Mouse (Mus musculus): ENCODE results near the gene Ankmy1. TPM values are rescaled to one million over a fixed set of nuclear protein-coding genes. Genes with fewer than 3 reads are reported as not detected.
A peak's percentile ranks its signal among the peaks of the same experiment; 100 is the strongest.

Gene Ankmy1
- total and polyA plus RNA-seq, 3 experiments: 0.07 to 0.13 TPM; not detected in 1

- in situ Hi-C loops (cut with MboI; ENCODE audit: low pct_ligation_motif_present, low pct_unique_long_range_greater_than_20kb, low sequenced_read_pairs): no loop called here
- H3K4me1 ChIP-seq (ENCODE audit: control insufficient read depth in 1 of 2, insufficient read depth in 2 of 2): peaks cover 9 to 25% of the 10 kb centered on the region in 2 experiments
- H3K9me3 ChIP-seq (replicated peaks; ENCODE audit: low read length): no peaks in the 10 kb centered on the region
- peaks cover 7 to 16% of the 10 kb centered on the region in 2 experiments for H3K36me3 ChIP-seq (replicated peaks in 1 of 2; ENCODE audit: control insufficient read depth in 1 of 2, insufficient read depth in 1 of 2, low read length in 1 of 2)
- dilution Hi-C loops (cut with MboI; ENCODE audit: extremely low pct_ligation_motif_present, extremely low pct_unique_long_range_greater_than_20kb, low sequenced_read_pairs): no loop called here
- H3K9ac ChIP-seq (ENCODE audit: insufficient read depth, low read depth): peak overlapping the region; percentile 97
- peak overlapping the region; percentile 93 for H3K27ac ChIP-seq (ENCODE audit: insufficient read depth, low read depth)
- peaks cover 17% of the 10 kb centered on the region for H3K27me3 ChIP-seq (replicated peaks)
- peak overlapping the region; percentile 79 for H3K4me2 ChIP-seq (ENCODE audit: insufficient read depth, low read depth, poor library complexity, severe bottlenecking)
- DNase-seq (ENCODE audit: extremely low read depth): no peak
- H3K4me3 ChIP-seq (replicated peaks in 1 of 3; ENCODE audit: low read depth in 2 of 3, low read length in 2 of 3, poor library complexity in 1 of 3): peak overlapping the region; percentile 63 to 85 (median 79)
- peaks cover 4% of the 10 kb centered on the region for H3K79me2 ChIP-seq (replicated peaks; ENCODE audit: control insufficient read depth, extremely low read depth, insufficient read depth, poor library complexity, severe bottlenecking)
- no peak for TF ChIP-seq UBTF (IDR thresholded peaks at IDR 0.05; ENCODE audit: low read depth, low read length)
These were observed 30.9 kb upstream of the Ankmy1 start for GRCm38 (mm10) chr1:92933611-92934010.

DNA sequence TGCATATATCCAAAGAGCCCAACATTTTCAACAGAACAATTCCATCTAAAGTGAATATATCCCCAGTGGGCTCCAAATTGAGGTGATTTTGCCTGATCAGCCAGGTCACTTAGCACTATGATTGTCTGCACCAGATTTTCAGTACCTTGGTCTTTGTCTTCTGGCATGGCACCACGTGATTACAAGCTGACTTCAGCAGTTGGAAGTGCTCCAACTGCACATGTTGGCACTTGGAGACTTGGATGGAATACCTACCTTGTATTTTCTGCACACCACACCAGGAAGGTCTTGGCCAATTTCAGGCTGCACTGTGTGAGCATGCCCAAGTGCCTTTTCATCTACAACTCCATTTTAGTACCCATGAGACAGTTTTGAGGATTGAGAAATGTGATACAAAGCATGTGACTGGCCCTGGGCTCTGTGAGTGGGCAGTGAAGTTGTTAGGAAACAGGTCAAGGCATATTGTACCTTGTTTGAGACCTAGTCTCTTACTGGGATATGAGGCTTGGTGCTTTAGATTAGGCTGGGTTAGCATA lies 27.5 kb upstream of the Ankmy1 start:
- Histone ChIP-seq H3K4me3 (replicated peaks in 1 of 3; ENCODE audit: low read depth in 2 of 3, low read length in 2 of 3, poor library complexity in 1 of 3) (no peak overlapping the region), H3K27me3 (replicated peaks) (peaks cover 35% of the 10 kb centered on the region), H3K4me2 (ENCODE audit: insufficient read depth, low read depth, poor library complexity, severe bottlenecking) (no peak overlapping the region), H3K27ac (ENCODE audit: insufficient read depth, low read depth) (no peak overlapping the region), H3K79me2 (replicated peaks; ENCODE audit: control insufficient read depth, extremely low read depth, insufficient read depth, poor library complexity, severe bottlenecking) (no peaks in the 10 kb centered on the region; the same call in 1 of the 2 replicates), H3K4me1 (ENCODE audit: control insufficient read depth in 1 of 2, insufficient read depth in 2 of 2) (peaks cover 2 to 9% of the 10 kb centered on the region in 2 experiments; a peak in 2 of 4 replicates), H3K36me3 (replicated peaks in 1 of 2; ENCODE audit: control insufficient read depth in 1 of 2, insufficient read depth in 1 of 2, low read length in 1 of 2) (no peaks in the 10 kb centered on the region), H3K9ac (ENCODE audit: insufficient read depth, low read depth) (no peak overlapping the region), H3K9me3 (replicated peaks; ENCODE audit: low read length) (peaks cover 7% of the 10 kb centered on the region)
- TF ChIP-seq KAT2A (IDR thresholded peaks at IDR 0.05; ENCODE audit: insufficient replicate concordance, low read length): no peak
- no peak for TF ChIP-seq ZC3H11A (IDR thresholded peaks at IDR 0.05; ENCODE audit: low read depth, low read length)
- TF ChIP-seq PAX5 (IDR thresholded peaks at IDR 0.05; ENCODE audit: low read length): no peak
- TF ChIP-seq NELFE (IDR thresholded peaks at IDR 0.05; ENCODE audit: low read depth, low read length): no peak
- TF ChIP-seq EP300 (IDR thresholded peaks at IDR 0.05; ENCODE audit: low read length): no peak
- no peak for TF ChIP-seq RAD21 (IDR thresholded peaks at IDR 0.05; ENCODE audit: low read depth, low read length)
- no peak for TF ChIP-seq NRF1 (IDR thresholded peaks at IDR 0.05; ENCODE audit: low read depth, low read length)
- no peak for TF ChIP-seq E2F4 (IDR thresholded peaks at IDR 0.05; ENCODE audit: insufficient replicate concordance, low read depth, low read length)
- TF ChIP-seq MAX (IDR thresholded peaks at IDR 0.05; ENCODE audit: low read length): no peak
- no peak for TF ChIP-seq RCOR1 (conservative IDR thresholded peaks at IDR 0.05; ENCODE audit: low read depth, low read length)
- TF ChIP-seq TCF12 (IDR thresholded peaks at IDR 0.05; ENCODE audit: low read depth, low read length): no peak
- dilution Hi-C loops (cut with MboI; ENCODE audit: extremely low pct_ligation_motif_present, extremely low pct_unique_long_range_greater_than_20kb, low sequenced_read_pairs): no loop called here
- DNase-seq (ENCODE audit: extremely low read depth): no peak
- in situ Hi-C loops (cut with MboI; ENCODE audit: low pct_ligation_motif_present, low pct_unique_long_range_greater_than_20kb, low sequenced_read_pairs): no loop called here

DNA sequence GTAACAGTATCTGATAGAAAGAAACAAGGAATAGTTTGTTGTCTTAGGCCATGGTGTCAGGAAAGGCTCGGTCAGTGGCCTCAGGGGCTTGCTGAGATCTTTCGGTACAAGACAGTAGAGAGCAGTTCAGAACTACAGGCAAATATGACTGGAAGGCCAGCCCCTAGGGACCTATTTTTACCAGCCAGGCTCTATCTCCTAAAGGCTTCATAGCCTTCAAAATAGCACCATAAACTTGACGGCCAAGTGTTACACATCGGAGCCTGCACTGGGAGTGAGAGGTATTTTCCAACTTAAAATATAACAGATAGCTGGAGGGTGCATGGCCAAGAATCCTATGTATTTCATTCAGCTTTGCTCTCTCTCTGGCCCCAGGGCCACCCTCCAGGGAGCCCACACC lies 18.8 kb upstream of the Ankmy1 start:
- no peak overlapping the region for H3K27ac ChIP-seq (ENCODE audit: insufficient read depth, low read depth)
- peaks cover 39 to 47% of the 10 kb centered on the region in 2 experiments for H3K36me3 ChIP-seq (replicated peaks in 1 of 2; ENCODE audit: control insufficient read depth in 1 of 2, insufficient read depth in 1 of 2, low read length in 1 of 2)
- no peak overlapping the region for H3K9ac ChIP-seq (ENCODE audit: insufficient read depth, low read depth)
- in situ Hi-C loops (cut with MboI; ENCODE audit: low pct_ligation_motif_present, low pct_unique_long_range_greater_than_20kb, low sequenced_read_pairs) (no loop called here), dilution Hi-C loops (cut with MboI; ENCODE audit: extremely low pct_ligation_motif_present, extremely low pct_unique_long_range_greater_than_20kb, low sequenced_read_pairs) (no loop called here)
- no peak for TF ChIP-seq RCOR1 (conservative IDR thresholded peaks at IDR 0.05; ENCODE audit: low read depth, low read length)
- TF ChIP-seq SMC3 (IDR thresholded peaks at IDR 0.05; ENCODE audit: low read depth, low read length): no peak
- TF ChIP-seq IRF4 (IDR thresholded peaks at IDR 0.05; ENCODE audit: low read depth, low read length): no peak
- no peak for TF ChIP-seq CTCF (conservative IDR thresholded peaks at IDR 0.05 in 1 of 2, IDR thresholded peaks at IDR 0.05 in 1 of 2; ENCODE audit: low read depth in 2 of 2, low read length in 2 of 2)
- no peak for TF ChIP-seq USF1 (IDR thresholded peaks at IDR 0.05; ENCODE audit: low read depth, low read length)
- TF ChIP-seq TBP (conservative IDR thresholded peaks at IDR 0.05; ENCODE audit: low read depth, low read length): no peak
- TF ChIP-seq BHLHE40 (IDR thresholded peaks at IDR 0.05; ENCODE audit: low read depth, low read length): no peak
- no peak for TF ChIP-seq GABPA (IDR thresholded peaks at IDR 0.05; ENCODE audit: insufficient replicate concordance, low read depth, low read length)
- no peak for TF ChIP-seq KAT2A (IDR thresholded peaks at IDR 0.05; ENCODE audit: insufficient replicate concordance, low read length)
- TF ChIP-seq NRF1 (IDR thresholded peaks at IDR 0.05; ENCODE audit: low read depth, low read length): no peak
- no peak for TF ChIP-seq PAX5 (IDR thresholded peaks at IDR 0.05; ENCODE audit: low read length)
- no peak for TF ChIP-seq MYC (IDR thresholded peaks at IDR 0.05; ENCODE audit: low read depth, low read length)
- no peak for DNase-seq (ENCODE audit: extremely low read depth)
- H3K4me3 ChIP-seq (replicated peaks in 1 of 3; ENCODE audit: low read depth in 2 of 3, low read length in 2 of 3, poor library complexity in 1 of 3): no peak overlapping the region
- H3K4me1 ChIP-seq (ENCODE audit: control insufficient read depth in 1 of 2, insufficient read depth in 2 of 2): no peaks in the 10 kb centered on the region
- H3K79me2 ChIP-seq (replicated peaks; ENCODE audit: control insufficient read depth, extremely low read depth, insufficient read depth, poor library complexity, severe bottlenecking): no peaks in the 10 kb centered on the region
- H3K4me2 ChIP-seq (ENCODE audit: insufficient read depth, low read depth, poor library complexity, severe bottlenecking): no peak overlapping the region
- H3K9me3 ChIP-seq (replicated peaks; ENCODE audit: low read length): peaks cover 4% of the 10 kb centered on the region
- peaks cover 3% of the 10 kb centered on the region for H3K27me3 ChIP-seq (replicated peaks)
